ENCODE assay signal across 17 mouse cellular contexts in genomic region chr13:23942861-23943260, GRCm38 (mm10). TPM values are rescaled to one million over a fixed set of nuclear protein-coding genes. Genes with fewer than 3 reads are reported as not detected.
A peak's percentile ranks its signal among the peaks of the same experiment; 100 is the strongest.
DNase-seq lines count a peak whose midpoint lies in the region; ATAC-seq and TF ChIP-seq lines count a peak whose summit lies in the region.
"Had no signal": no experiment of that assay in that cellular context is flagged by ENCODE, and none has a peak within 500 bp of the region (broad histone marks: within the 10 kb centered on the region; RNA-seq: fewer than 3 reads in every experiment).

No protein-coding gene starts in this region.

- H3K9me3 ChIP-seq in kidney, postnatal 0 days (replicated peaks; ENCODE audit: low read length): no peaks in the 10 kb centered on the region
- H3K9me3 ChIP-seq in stomach, postnatal 0 days (ENCODE audit: control insufficient read depth, low read length): no peaks in the 10 kb centered on the region
- H3K9me3 ChIP-seq: limb, embryonic 13.5 days had no signal

- no peaks in the 10 kb centered on the region for H3K36me3 ChIP-seq in kidney, postnatal 0 days (ENCODE audit: insufficient read depth, low read length)
- H3K36me3 ChIP-seq in stomach, postnatal 0 days (ENCODE audit: control insufficient read depth, insufficient read depth, low read length): no peaks in the 10 kb centered on the region
- H3K36me3 ChIP-seq: limb, embryonic 13.5 days had no signal

- ATAC-seq in kidney, postnatal 0 days (replicated peaks; ENCODE audit: low FRiP score, low read depth): no peak
- ATAC-seq in stomach, postnatal 0 days (ENCODE audit: low FRiP score, low TSS enrichment): no peak
- no peak for ATAC-seq in megakaryocyte-erythroid progenitor cell, adult 5-6 weeks (replicated peaks; ENCODE audit: low FRiP score, low TSS enrichment, poor library complexity, severe bottlenecking)
- ATAC-seq: inflammation-experienced regulatory T-cells, adult 6 months had no signal

- no peak overlapping the region for H3K4me3 ChIP-seq in kidney, postnatal 0 days (replicated peaks; ENCODE audit: low read depth, low read length)
- H3K4me3 ChIP-seq in stomach, postnatal 0 days (ENCODE audit: low read depth, low read length): no peak overlapping the region
- H3K4me3 ChIP-seq: erythroblast, embryonic 14.5 days; left cerebral cortex, adult 2 months; limb, embryonic 13.5 days had no signal

- H3K27me3 ChIP-seq in kidney, postnatal 0 days (ENCODE audit: insufficient read depth, low read length): no peaks in the 10 kb centered on the region
- no peaks in the 10 kb centered on the region for H3K27me3 ChIP-seq in stomach, postnatal 0 days (ENCODE audit: control insufficient read depth, insufficient read depth, low read length)
- H3K27me3 ChIP-seq: limb, embryonic 13.5 days had no signal

- 66% methylated on average over 2 of the region's 2 CpGs for WGBS in kidney, postnatal 0 days
- WGBS in stomach, postnatal 0 days: 49% methylated on average over 2 of the region's 2 CpGs

- TF ChIP-seq CTCF in kidney, postnatal 0 days (IDR thresholded peaks at IDR 0.05; ENCODE audit: low read depth): peak; percentile 59
- TF ChIP-seq CTCF in stomach, postnatal 0 days (IDR thresholded peaks at IDR 0.05; ENCODE audit: low read depth): peak; percentile 53

- H3K9ac ChIP-seq in kidney, postnatal 0 days (ENCODE audit: low read depth, low read length): no peak overlapping the region
- H3K9ac ChIP-seq in stomach, postnatal 0 days (ENCODE audit: low read length): no peak overlapping the region
- H3K9ac ChIP-seq: limb, embryonic 13.5 days had no signal

- no peak overlapping the region for H3K27ac ChIP-seq in kidney, postnatal 0 days
- H3K27ac ChIP-seq in stomach, postnatal 0 days (replicated peaks): no peak overlapping the region
- H3K27ac ChIP-seq: left cerebral cortex, adult 2 months; limb, embryonic 13.5 days; macrophage had no signal

- no peak overlapping the region for H3K4me2 ChIP-seq in kidney, postnatal 0 days (ENCODE audit: low read length)
- no peak overlapping the region for H3K4me2 ChIP-seq in stomach, postnatal 0 days (replicated peaks; ENCODE audit: low read depth)
- H3K4me2 ChIP-seq: limb, embryonic 13.5 days had no signal

- no peaks in the 10 kb centered on the region for H3K4me1 ChIP-seq in kidney, postnatal 0 days (replicated peaks; ENCODE audit: insufficient read depth, low read length)
- H3K4me1 ChIP-seq in stomach, postnatal 0 days (replicated peaks; ENCODE audit: control insufficient read depth, insufficient read depth): no peaks in the 10 kb centered on the region

- DNase-seq in kidney, postnatal 0 days (ENCODE audit: low spot score): peak; percentile 15
- DNase-seq in kidney, postnatal 14 days: no peak
- DNase-seq in retina, postnatal 1 day: peak; percentile 6
- no peak for DNase-seq in retina, embryonic 14.5 days (ENCODE audit: low spot score)
- peak; percentile 42 for DNase-seq in R1 (ENCODE audit: low read depth, low spot score)
- DNase-seq in stomach, postnatal 0 days (ENCODE audit: low spot score): no peak
- DNase-seq in cerebellum, postnatal 36 days: no peak
- DNase-seq: heart, adult 18-20 months had no signal

- no peak for TF ChIP-seq EP300 in stomach, postnatal 0 days (optimal IDR thresholded peaks at IDR 0.05)

RNA-seq across cellular contexts. Expression of gene Hist1h2aa, which starts 8.6 kb away (rescaled TPM):
- not detected in 2 replicates for polyA plus RNA-seq in kidney, postnatal 0 days (2015; fragmentation: Nextera tagmentation; extraction: Ambion mirVana)
- polyA plus RNA-seq in stomach, postnatal 0 days (2015; fragmentation: Nextera tagmentation; extraction: Ambion mirVana): not detected in 2 replicates
- total RNA-seq in megakaryocyte-erythroid progenitor cell, adult 5-6 weeks (2014; fragmentation: Nextera tagmentation): not detected in 2 replicates
- total RNA-seq in megakaryocyte-erythroid progenitor cell, adult 5-6 weeks (2017): not detected in 2 replicates
- total RNA-seq: heart, adult 18-20 months; heart, postnatal 25 days; left cerebral cortex, adult 2 months had no signal
- polyA plus RNA-seq: erythroblast, embryonic 14.5 days; inflammation-experienced regulatory T-cells, adult 6 months; large intestine, adult 2 months; limb, embryonic 13.5 days; macrophage; stomach, embryonic 14.5 days had no signal

RNA-seq across cellular contexts. Expression of gene Hist1h2ba, which starts 8.9 kb away (rescaled TPM):
- not detected in 2 replicates for polyA plus RNA-seq in kidney, postnatal 0 days (2015; fragmentation: Nextera tagmentation; extraction: Ambion mirVana)
- not detected in 2 replicates for polyA plus RNA-seq in stomach, postnatal 0 days (2015; fragmentation: Nextera tagmentation; extraction: Ambion mirVana)
- not detected in 2 replicates for total RNA-seq in megakaryocyte-erythroid progenitor cell, adult 5-6 weeks (2014; fragmentation: Nextera tagmentation)
- not detected in 2 replicates for total RNA-seq in megakaryocyte-erythroid progenitor cell, adult 5-6 weeks (2017)
- total RNA-seq: heart, adult 18-20 months; heart, postnatal 25 days; left cerebral cortex, adult 2 months had no signal
- polyA plus RNA-seq: erythroblast, embryonic 14.5 days; inflammation-experienced regulatory T-cells, adult 6 months; large intestine, adult 2 months; limb, embryonic 13.5 days; macrophage; stomach, embryonic 14.5 days had no signal

RNA-seq across cellular contexts. Expression of gene Slc17a4, which starts 28.1 kb away (rescaled TPM):
- polyA plus RNA-seq in kidney, postnatal 0 days (2015; fragmentation: Nextera tagmentation; extraction: Ambion mirVana): 3.6 and 4.3 TPM in 2 replicates
- polyA plus RNA-seq in stomach, postnatal 0 days (2015; fragmentation: Nextera tagmentation; extraction: Ambion mirVana): 0.07 and 0.21 TPM in 2 replicates
- 1.2 TPM in 2 replicates for total RNA-seq in megakaryocyte-erythroid progenitor cell, adult 5-6 weeks (2014; fragmentation: Nextera tagmentation)
- total RNA-seq in megakaryocyte-erythroid progenitor cell, adult 5-6 weeks (2017): 1.0 and 1.3 TPM in 2 replicates
- total RNA-seq: heart, adult 18-20 months; heart, postnatal 25 days; left cerebral cortex, adult 2 months had no signal
- polyA plus RNA-seq: erythroblast, embryonic 14.5 days; limb, embryonic 13.5 days; macrophage had no signal

RNA-seq across cellular contexts. Expression of gene Scgn, which starts 48.2 kb away (rescaled TPM):
- polyA plus RNA-seq in kidney, postnatal 0 days (2015; fragmentation: Nextera tagmentation; extraction: Ambion mirVana): 0.37 and 1.2 TPM in 2 replicates
- 10.9 and 11.3 TPM in 2 replicates for polyA plus RNA-seq in stomach, postnatal 0 days (2015; fragmentation: Nextera tagmentation; extraction: Ambion mirVana)
- total RNA-seq in megakaryocyte-erythroid progenitor cell, adult 5-6 weeks (2014; fragmentation: Nextera tagmentation): not detected in 2 replicates
- not detected in 2 replicates for total RNA-seq in megakaryocyte-erythroid progenitor cell, adult 5-6 weeks (2017)
- total RNA-seq: heart, adult 18-20 months; heart, postnatal 25 days had no signal
- polyA plus RNA-seq: erythroblast, embryonic 14.5 days; inflammation-experienced regulatory T-cells, adult 6 months; limb, embryonic 13.5 days; macrophage had no signal

Comparison
In these comparisons a context has a peak if more than half of its experiments do, and no peak if none do; other contexts are left out.
1. DNase-seq: peak in kidney, postnatal 0 days (single experiment), retina, postnatal 1 day (single experiment) and R1 (single experiment); none in kidney, postnatal 14 days (single experiment), retina, embryonic 14.5 days (single experiment), stomach, postnatal 0 days (single experiment) and cerebellum, postnatal 36 days (0 of 2).